Mouse (Mus musculus) E14TG2a.4 (cell line): ENCODE measurements at regions not wholly inside any gene's neighbourhood (a gene's known extent, or its start where the extent isn't known, plus 50 kb on each side); places are given as distances from the start of the nearest gene placed in this dataset.

Experiments used
- CTCF ChIP-seq: conservative IDR thresholded peaks from 2 replicates; pipeline ENCODE4 v1.5.1; 2014; ENCODE audit warnings: low read length
- POU5F1 ChIP-seq: IDR thresholded peaks from 2 replicates; pipeline ENCODE4 v1.6.1; 2014; ENCODE audit warnings: low read length, borderline replicate concordance

DNA sequence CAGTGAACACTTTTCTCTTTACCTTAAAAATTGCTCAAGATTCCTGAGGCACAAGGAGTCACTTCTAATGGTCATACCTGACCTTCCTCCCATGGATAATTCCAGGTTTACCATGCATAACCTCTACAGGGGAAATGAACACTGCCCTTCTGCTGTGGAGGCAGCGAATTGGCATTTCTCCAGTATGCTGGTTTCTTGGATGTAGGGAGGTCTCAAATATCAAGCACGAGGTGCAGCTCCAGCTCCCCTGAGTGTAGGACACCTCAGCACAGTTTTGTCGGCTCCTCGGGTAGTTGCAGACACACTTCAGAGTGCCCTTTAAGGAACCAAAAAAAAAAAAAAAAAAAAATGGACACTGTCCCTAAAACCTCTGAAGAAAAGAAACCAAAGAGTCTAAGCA lies 124.8 kb downstream of the Lnpk start:
- TF ChIP-seq CTCF (no peak), POU5F1 (no peak)
